Mouse (Mus musculus): Measurements from ENCODE around the gene Wnt5b. TPM values are rescaled to one million over a fixed set of nuclear protein-coding genes. Genes with fewer than 3 reads are reported as not detected.

Wnt5b gene
- polyA plus RNA-seq, 1 experiment: 1.9 TPM

GRCm38 (mm10) chr6:119387801-119388649, 156.1 kb downstream of the Wnt5b start:
- H3K27ac ChIP-seq (ENCODE audit: insufficient read depth, low read length): no peak overlapping the region
- H3K4me3 ChIP-seq (ENCODE audit: insufficient read depth, low read length): peak overlapping the region; percentile 48
- peaks cover 5% of the 10 kb centered on the region for H3K4me1 ChIP-seq (ENCODE audit: control insufficient read depth, insufficient read depth, low read length)
- no peak for TF ChIP-seq POLR2A (IDR thresholded peaks at IDR 0.05; ENCODE audit: extremely low read depth, insufficient read depth, low read length)
- TF ChIP-seq CTCF (IDR thresholded peaks at IDR 0.05; ENCODE audit: extremely low read depth, insufficient read depth, low read length): no peak

GRCm38 (mm10) chr6:119386821-119387220, 157.3 kb downstream of the Wnt5b start:
- Histone ChIP-seq H3K4me1 (ENCODE audit: control insufficient read depth, insufficient read depth, low read length) (peaks cover 5% of the 10 kb centered on the region), H3K27ac (ENCODE audit: insufficient read depth, low read length) (no peak overlapping the region), H3K4me3 (ENCODE audit: insufficient read depth, low read length) (no peak overlapping the region)
- TF ChIP-seq CTCF (IDR thresholded peaks at IDR 0.05; ENCODE audit: extremely low read depth, insufficient read depth, low read length) (no peak), POLR2A (IDR thresholded peaks at IDR 0.05; ENCODE audit: extremely low read depth, insufficient read depth, low read length) (no peak)

GRCm38 (mm10) chr6:119386421-119386820, 157.7 kb downstream of the Wnt5b start:
- Histone ChIP-seq H3K27ac (ENCODE audit: insufficient read depth, low read length) (no peak overlapping the region), H3K4me1 (ENCODE audit: control insufficient read depth, insufficient read depth, low read length) (peaks cover 5% of the 10 kb centered on the region), H3K4me3 (ENCODE audit: insufficient read depth, low read length) (no peak overlapping the region)
- TF ChIP-seq POLR2A (IDR thresholded peaks at IDR 0.05; ENCODE audit: extremely low read depth, insufficient read depth, low read length) (no peak), CTCF (IDR thresholded peaks at IDR 0.05; ENCODE audit: extremely low read depth, insufficient read depth, low read length) (no peak)

- no peak for TF ChIP-seq POLR2A (IDR thresholded peaks at IDR 0.05; ENCODE audit: extremely low read depth, insufficient read depth, low read length)
- no peak for TF ChIP-seq CTCF (IDR thresholded peaks at IDR 0.05; ENCODE audit: extremely low read depth, insufficient read depth, low read length)
- Histone ChIP-seq H3K27ac (ENCODE audit: insufficient read depth, low read length) (no peak overlapping the region), H3K4me1 (ENCODE audit: control insufficient read depth, insufficient read depth, low read length) (peaks cover 5% of the 10 kb centered on the region), H3K4me3 (ENCODE audit: insufficient read depth, low read length) (no peak overlapping the region)
These were observed 158.5 kb downstream of the Wnt5b start for GRCm38 (mm10) chr6:119385668-119386067.

Other genes starting within 250 kb of the Wnt5b start
- 49.9 and 50.2 TPM in 2 replicates for gene Lrtm2, start 213.6 kb downstream of the Wnt5b start, polyA plus RNA-seq (2012; rRNA removed)
- 37.7 and 38.0 TPM in 2 replicates for gene Adipor2, start 126.6 kb downstream of the Wnt5b start, polyA plus RNA-seq (2012; rRNA removed)
- gene Fbxl14, start 64.7 kb downstream of the Wnt5b start, polyA plus RNA-seq (2012; rRNA removed): 29.0 and 29.4 TPM in 2 replicates